Mouse (Mus musculus) megakaryocyte, embryonic 14.5 days (primary cell): Measurements from ENCODE around the gene Prol1. TPM values are rescaled to one million over a fixed set of nuclear protein-coding genes. Genes with fewer than 3 reads are reported as not detected.
"Not testable (repeated sequence)": the region's sequence is repeated elsewhere in the genome, so short reads cannot be mapped to it uniquely, and the experiment has no call there.

Experiments used
- H3K27me3 ChIP-seq: replicated peaks from 2 replicates; pipeline ENCODE3; 2012; ENCODE audit warnings: inconsistent platforms
- H3K36me3 ChIP-seq: replicated peaks from 2 replicates; pipeline ENCODE3; 2012; ENCODE audit warnings: low read length, inconsistent platforms, mixed read lengths
- H3K4me1 ChIP-seq: 2 replicates; pipeline ENCODE4 v1.6.1; 2012; ENCODE audit warnings: inconsistent platforms
- H3K4me3 ChIP-seq: replicated peaks from 2 replicates; pipeline ENCODE3; 2012; ENCODE audit warnings: moderate library complexity, mild to moderate bottlenecking, inconsistent platforms
- H3K9me3 ChIP-seq: 2 replicates; pipeline ENCODE4 v1.6.1; 2012; ENCODE audit warnings: inconsistent platforms
- FLI1 ChIP-seq: IDR thresholded peaks from 2 replicates; pipeline ENCODE4 v1.6.1; 2012; ENCODE audit warnings: low read length, inconsistent platforms, mixed read lengths
- GATA1 ChIP-seq: IDR thresholded peaks from 3 replicates; pipeline ENCODE4 v1.6.1; 2012; ENCODE audit warnings: mixed read lengths, low read length, inconsistent platforms, borderline replicate concordance
- polyA plus RNA-seq: library from polyadenylated mRNA; stranded (reverse); fragments of >175 nt; gene quantifications from 2 replicates; pipeline ENCODE4 v1.2.3, GENCODE M21; 2012; ENCODE audit warnings: low replicate concordance; ENCODE audit not compliant: insufficient read depth

Gene Prol1
- not detected in 2 replicates for polyA plus RNA-seq

- Histone ChIP-seq H3K4me1 (no peaks in the 10 kb centered on the region), H3K27me3 (no peaks in the 10 kb centered on the region), H3K4me3 (no peak within 1 kb of the TSS), H3K36me3 (no peaks in the 10 kb centered on the region), H3K9me3 (no peaks in the 10 kb centered on the region)
- no peak for TF ChIP-seq GATA1
- TF ChIP-seq FLI1 = no peak
These were observed at the start of gene Prol1 for GRCm38 (mm10) chr5:88317012-88317411. Prol1 (plus strand) TSS chr5:88317312.

- Histone ChIP-seq H3K27me3 (no peaks in the 10 kb centered on the region), H3K9me3 (peaks cover 10% of the 10 kb centered on the region; the same call in 1 of the 2 replicates), H3K4me1 (no peaks in the 10 kb centered on the region), H3K36me3 (no peaks in the 10 kb centered on the region), H3K4me3 (no peak within 1 kb of the TSS)
- TF ChIP-seq GATA1 (no peak), FLI1 (no peak)
These were observed 48.5 kb upstream of the Prol1 start, which contains the start of gene Gm7714 for GRCm38 (mm10) chr5:88268619-88269018. Gm7714 (plus strand) TSS chr5:88268919.

GRCm38 (mm10) chr5:88311307-88311706 is 5.8 kb upstream of the Prol1 start:
- not testable (repeated sequence) for H3K4me3 ChIP-seq, H3K4me1 ChIP-seq, H3K36me3 ChIP-seq, H3K9me3 ChIP-seq, H3K27me3 ChIP-seq

- H3K9me3 ChIP-seq, H3K4me3 ChIP-seq, H3K27me3 ChIP-seq: not testable (repeated sequence)
These were observed 31.4 kb downstream of the Prol1 start for GRCm38 (mm10) chr5:88348533-88348932.

GRCm38 (mm10) chr5:88364768-88365167 is 47.7 kb downstream of the Prol1 start:
- no peaks in the 10 kb centered on the region for H3K9me3 ChIP-seq
- H3K27me3 ChIP-seq = no peaks in the 10 kb centered on the region
- no peaks in the 10 kb centered on the region for H3K36me3 ChIP-seq
- TF ChIP-seq GATA1 = no peak
- no peak for TF ChIP-seq FLI1
- H3K4me3 ChIP-seq = no peak overlapping the region
- no peaks in the 10 kb centered on the region for H3K4me1 ChIP-seq

More at GRCm38 (mm10) chr5:88348533-88348932, 31.4 kb downstream of the Prol1 start:
- not testable (repeated sequence) for H3K4me1 ChIP-seq, H3K36me3 ChIP-seq

- no peaks in the 10 kb centered on the region for H3K4me1 ChIP-seq
These were observed 49.8 kb downstream of the Prol1 start for GRCm38 (mm10) chr5:88366886-88367285.

GRCm38 (mm10) chr5:88370578-88371232 is 53.6 kb downstream of the Prol1 start:
- H3K27me3 ChIP-seq = no peaks in the 10 kb centered on the region
- no peaks in the 10 kb centered on the region for H3K9me3 ChIP-seq
- no peak overlapping the region for H3K4me3 ChIP-seq
- H3K4me1 ChIP-seq = no peaks in the 10 kb centered on the region
- TF ChIP-seq GATA1 = no peak
- H3K36me3 ChIP-seq = no peaks in the 10 kb centered on the region

More at GRCm38 (mm10) chr5:88366886-88367285, 49.8 kb downstream of the Prol1 start:
- TF ChIP-seq FLI1 (no peak), GATA1 (no peak)
- Histone ChIP-seq H3K9me3 (no peaks in the 10 kb centered on the region), H3K4me3 (no peak overlapping the region), H3K27me3 (no peaks in the 10 kb centered on the region), H3K36me3 (no peaks in the 10 kb centered on the region)

GRCm38 (mm10) chr5:88372563-88372962 is 55.5 kb downstream of the Prol1 start:
- Histone ChIP-seq H3K4me1 (no peaks in the 10 kb centered on the region), H3K36me3 (no peaks in the 10 kb centered on the region), H3K9me3 (no peaks in the 10 kb centered on the region), H3K27me3 (no peaks in the 10 kb centered on the region), H3K4me3 (no peak overlapping the region)
- TF ChIP-seq GATA1 (no peak), FLI1 (no peak)

- Histone ChIP-seq H3K27me3 (no peaks in the 10 kb centered on the region), H3K36me3 (no peaks in the 10 kb centered on the region), H3K9me3 (no peaks in the 10 kb centered on the region), H3K4me3 (no peak within 1 kb of the TSS), H3K4me1 (no peaks in the 10 kb centered on the region)
- TF ChIP-seq FLI1 = no peak
- no peak for TF ChIP-seq GATA1
These were observed 58.7 kb downstream of the Prol1 start, which contains the start of gene Amtn for GRCm38 (mm10) chr5:88375808-88376207. Amtn (plus strand) TSS chr5:88376108.

Other genes with a start within 250 kb of the Prol1 start
- not detected in 2 replicates for gene Smr2, start 230.8 kb upstream of the Prol1 start, polyA plus RNA-seq
- not detected in 2 replicates for gene Gm11116, start 205.8 kb upstream of the Prol1 start, polyA plus RNA-seq
- not detected in 2 replicates for gene Gm11115, start 163.2 kb upstream of the Prol1 start, polyA plus RNA-seq
- not detected in 2 replicates for gene Gm7714, start 48.4 kb upstream of the Prol1 start, polyA plus RNA-seq
- not detected in 2 replicates for gene Amtn, start 58.8 kb downstream of the Prol1 start, polyA plus RNA-seq
- gene Ambn, start 138.7 kb downstream of the Prol1 start, polyA plus RNA-seq = not detected in 2 replicates
- not detected in 2 replicates for gene Enam, start 170.7 kb downstream of the Prol1 start, polyA plus RNA-seq
- not detected in 2 replicates for gene Jchain, start 210.6 kb downstream of the Prol1 start, polyA plus RNA-seq
- gene Utp3, start 237.2 kb downstream of the Prol1 start, polyA plus RNA-seq = 6.4 and 54.3 TPM in 2 replicates
- 3.1 and 3.2 TPM in 2 replicates for gene Rufy3, start 247.7 kb downstream of the Prol1 start, polyA plus RNA-seq